In genomic region chr9:35122551-35123266, GRCm38 (mm10) we compare ENCODE assay signal across 9 mouse cellular contexts. TPM values are rescaled to one million over a fixed set of nuclear protein-coding genes. Genes with fewer than 3 reads are reported as not detected.
DNase-seq lines count a peak whose midpoint lies in the region; ATAC-seq and TF ChIP-seq lines count a peak whose summit lies in the region.
"Had no signal": no experiment of that assay in that cellular context is flagged by ENCODE, and none has a peak within 500 bp of the region (broad histone marks: within the 10 kb centered on the region; RNA-seq: fewer than 3 reads in every experiment).

No protein-coding gene starts in this region.

- 70% methylated on average over 5 of the region's 5 CpGs for WGBS in limb, embryonic 12.5 days
- 80% methylated on average over 5 of the region's 5 CpGs for WGBS in limb, embryonic 10.5 days
- WGBS in bone marrow, adult 2 months = 33% methylated on average over 5 of the region's 5 CpGs
- WGBS in intestine, embryonic 15.5 days = 82% methylated on average over 5 of the region's 5 CpGs
- WGBS in midbrain, embryonic 11.5 days = 87% methylated on average over 5 of the region's 5 CpGs

- TF ChIP-seq CTCF in bone marrow, adult 2 months (IDR thresholded peaks at IDR 0.05; ENCODE audit: control insufficient read depth, insufficient read depth, low read length) = no peak

- H3K9ac ChIP-seq in limb, embryonic 12.5 days (replicated peaks) = no peak overlapping the region
- no peak overlapping the region for H3K9ac ChIP-seq in intestine, embryonic 15.5 days
- H3K9ac ChIP-seq in midbrain, embryonic 11.5 days (ENCODE audit: low read length) = no peak overlapping the region

- H3K4me2 ChIP-seq in limb, embryonic 12.5 days = no peak overlapping the region
- H3K4me2 ChIP-seq in intestine, embryonic 15.5 days (replicated peaks) = no peak overlapping the region
- no peak overlapping the region for H3K4me2 ChIP-seq in midbrain, embryonic 11.5 days

- ATAC-seq in limb, embryonic 12.5 days (ENCODE audit: insufficient number of reproducible peaks, insufficient read depth, low FRiP score, low TSS enrichment, low read depth) = no peak
- peak; percentile 54 for ATAC-seq in intestine, embryonic 15.5 days
- ATAC-seq in midbrain, embryonic 11.5 days (ENCODE audit: low FRiP score) = no peak

- H3K4me1 ChIP-seq in limb, embryonic 12.5 days (replicated peaks) = peaks cover 16% of the 10 kb centered on the region
- H3K4me1 ChIP-seq in limb, embryonic 10.5 days = peaks cover 4% of the 10 kb centered on the region
- peaks cover 25% of the 10 kb centered on the region for H3K4me1 ChIP-seq in bone marrow, adult 2 months (ENCODE audit: control insufficient read depth, insufficient read depth, low read length)
- peaks cover 12% of the 10 kb centered on the region; the same call in 1 of the 2 replicates for H3K4me1 ChIP-seq in intestine, embryonic 15.5 days (replicated peaks)
- no peaks in the 10 kb centered on the region; the same call in 1 of the 2 replicates for H3K4me1 ChIP-seq in midbrain, embryonic 11.5 days (ENCODE audit: control insufficient read depth, insufficient read depth, low read length)

- H3K27me3 ChIP-seq in limb, embryonic 12.5 days = no peaks in the 10 kb centered on the region
- H3K27me3 ChIP-seq in limb, embryonic 10.5 days (ENCODE audit: low read depth, poor library complexity, severe bottlenecking) = no peaks in the 10 kb centered on the region
- H3K27me3 ChIP-seq in intestine, embryonic 15.5 days (replicated peaks) = no peaks in the 10 kb centered on the region
- no peaks in the 10 kb centered on the region for H3K27me3 ChIP-seq in midbrain, embryonic 11.5 days (ENCODE audit: control insufficient read depth, insufficient read depth, low read length)

- H3K9me3 ChIP-seq in limb, embryonic 12.5 days = no peaks in the 10 kb centered on the region
- H3K9me3 ChIP-seq in limb, embryonic 10.5 days (replicated peaks) = no peaks in the 10 kb centered on the region
- no peaks in the 10 kb centered on the region for H3K9me3 ChIP-seq in intestine, embryonic 15.5 days
- H3K9me3 ChIP-seq in midbrain, embryonic 11.5 days (ENCODE audit: control insufficient read depth, low read length) = no peaks in the 10 kb centered on the region

- no peak for DNase-seq in limb, embryonic 10.5 days (ENCODE audit: low spot score)
- peak; percentile 58 to 72 for DNase-seq in spleen, postnatal 10 days (ENCODE audit: low spot score in 2 of 2)
- DNase-seq in midbrain, embryonic 11.5 days (ENCODE audit: low spot score, missing footprints) = no peak
- DNase-seq in gastrocnemius, adult 8-10 months (ENCODE audit: low spot score in 2 of 2) = no peak
- DNase-seq: cerebellum, adult 11-12 months; kidney, adult 18-20 months had no signal

- peak overlapping the region; percentile 12; the same call in 1 of the 2 replicates for H3K27ac ChIP-seq in limb, embryonic 12.5 days
- H3K27ac ChIP-seq in limb, embryonic 10.5 days = no peak overlapping the region
- peak overlapping the region; percentile 85 for H3K27ac ChIP-seq in bone marrow, adult 2 months (ENCODE audit: control insufficient read depth, insufficient read depth, low read depth, low read length, poor library complexity)
- no peak overlapping the region for H3K27ac ChIP-seq in intestine, embryonic 15.5 days
- H3K27ac ChIP-seq in midbrain, embryonic 11.5 days (ENCODE audit: low read depth, low read length) = no peak overlapping the region

- TF ChIP-seq POLR2A in bone marrow, adult 2 months (IDR thresholded peaks at IDR 0.05; ENCODE audit: borderline replicate concordance, control insufficient read depth, low read depth, low read length) = no peak

- H3K4me3 ChIP-seq in limb, embryonic 12.5 days (replicated peaks) = no peak overlapping the region
- no peak overlapping the region for H3K4me3 ChIP-seq in limb, embryonic 10.5 days
- H3K4me3 ChIP-seq in bone marrow, adult 2 months (replicated peaks; ENCODE audit: control insufficient read depth, low read depth, low read length) = no peak overlapping the region
- no peak overlapping the region for H3K4me3 ChIP-seq in intestine, embryonic 15.5 days (replicated peaks)
- no peak overlapping the region for H3K4me3 ChIP-seq in midbrain, embryonic 11.5 days (ENCODE audit: low read depth, low read length)

- peaks cover 55% of the 10 kb centered on the region for H3K36me3 ChIP-seq in limb, embryonic 12.5 days
- H3K36me3 ChIP-seq in limb, embryonic 10.5 days = peaks cover 69% of the 10 kb centered on the region
- peaks cover 3% of the 10 kb centered on the region; the same call in 1 of the 2 replicates for H3K36me3 ChIP-seq in intestine, embryonic 15.5 days
- H3K36me3 ChIP-seq in midbrain, embryonic 11.5 days (ENCODE audit: control insufficient read depth, insufficient read depth, low read length) = peaks cover 2% of the 10 kb centered on the region; the same call in 1 of the 2 replicates

RNA-seq across cellular contexts. Expression of gene St3gal4, which starts 3.6 kb away (rescaled TPM):
- polyA plus RNA-seq in limb, embryonic 12.5 days (2016; fragmentation: Nextera tagmentation; extraction: Ambion mirVana) = 29.7 and 30.3 TPM in 2 replicates
- 19.0 and 21.3 TPM in 2 replicates for polyA plus RNA-seq in limb, embryonic 10.5 days (2016; fragmentation: Nextera tagmentation; extraction: Ambion mirVana)
- 32.7 and 54.9 TPM in 2 replicates for polyA plus RNA-seq in bone marrow, adult 2 months (2011; ENCODE audit: insufficient read depth, insufficient read length, low replicate concordance, missing spikeins)
- 146 and 161 TPM in 2 replicates for polyA plus RNA-seq in intestine, embryonic 15.5 days (2015; fragmentation: Nextera tagmentation; extraction: Ambion mirVana)
- polyA plus RNA-seq in midbrain, embryonic 11.5 days (2014; fragmentation: Nextera tagmentation; extraction: Ambion mirVana) = 10.7 and 11.0 TPM in 2 replicates
- total RNA-seq in gastrocnemius, adult 8-10 months (2022) = 1 to 10 TPM; 3.5 to 5.7 (median 4.4) TPM

RNA-seq across cellular contexts. Expression of gene Dcps, which starts 53.2 kb away (rescaled TPM):
- 78.5 and 85.6 TPM in 2 replicates for polyA plus RNA-seq in limb, embryonic 12.5 days (2016; fragmentation: Nextera tagmentation; extraction: Ambion mirVana)
- 86.0 and 92.3 TPM in 2 replicates for polyA plus RNA-seq in limb, embryonic 10.5 days (2016; fragmentation: Nextera tagmentation; extraction: Ambion mirVana)
- 12.3 and 31.1 TPM in 2 replicates for polyA plus RNA-seq in bone marrow, adult 2 months (2011; ENCODE audit: insufficient read depth, insufficient read length, low replicate concordance, missing spikeins)
- 86.1 and 87.1 TPM in 2 replicates for polyA plus RNA-seq in intestine, embryonic 15.5 days (2015; fragmentation: Nextera tagmentation; extraction: Ambion mirVana)
- polyA plus RNA-seq in midbrain, embryonic 11.5 days (2014; fragmentation: Nextera tagmentation; extraction: Ambion mirVana) = 96.8 and 98.0 TPM in 2 replicates
- total RNA-seq in gastrocnemius, adult 8-10 months (2022) = 1 to 10 TPM; 7.0 to 9.5 (median 8.7) TPM

Comparison
In these comparisons a context has a peak if more than half of its experiments do, and no peak if none do; other contexts are left out.
1. H3K27ac ChIP-seq: peak in limb, embryonic 12.5 days (single experiment) and bone marrow, adult 2 months (single experiment); none in limb, embryonic 10.5 days (single experiment), intestine, embryonic 15.5 days (single experiment) and midbrain, embryonic 11.5 days (single experiment).
2. DNase-seq: peak in spleen, postnatal 10 days (2 of 2); none in limb, embryonic 10.5 days (single experiment), midbrain, embryonic 11.5 days (single experiment) and gastrocnemius, adult 8-10 months (0 of 2).